Mouse (Mus musculus) liver, embryonic 14.5 days (tissue): ENCODE measurements around the gene Celf1. TPM values are rescaled to one million over a fixed set of nuclear protein-coding genes. Genes with fewer than 3 reads are reported as not detected.

Source experiments
- ATAC-seq: fragments of 200-750 bp; cut with Nextera tagmentation; 2 replicates; pipeline ENCODE4 v1.8.0; 2017; ENCODE audit warnings: moderate number of reproducible peaks, mild to moderate bottlenecking, moderate library complexity; ENCODE audit not compliant: insufficient read depth
- DNase-seq, 3 experiments: peaks; one replicate each; pipeline ENCODE4 v3.0.0-alpha.2; 2012 to 2013; ENCODE audit warnings: low read depth in 3 of 3, low spot score in 3 of 3
- H3K27ac ChIP-seq: fragments of 300-500 bp; sonication (generic); 2 replicates; pipeline ENCODE4 v1.5.1; 2014; ENCODE audit warnings: moderate library complexity, mild to moderate bottlenecking, control low read depth, inconsistent platforms
- H3K27me3 ChIP-seq: fragments of 300-500 bp; sonication (generic); 2 replicates; pipeline ENCODE4 v1.6.1; 2014; ENCODE audit warnings: mild to moderate bottlenecking, low read length, moderate library complexity; ENCODE audit not compliant: control insufficient read depth, insufficient read depth
- H3K36me3 ChIP-seq: fragments of 300-500 bp; sonication (generic); replicated peaks from 2 replicates; pipeline ENCODE4 v1.6.1; 2014; ENCODE audit warnings: low read depth; ENCODE audit not compliant: control insufficient read depth, insufficient read depth
- H3K4me1 ChIP-seq, 2 experiments: fragments of 200-500 bp in 1 of 2; fragments of 300-500 bp in 1 of 2; sonication (generic) in 1 of 2; replicated peaks; 2 replicates each; pipeline ENCODE4 v1.6.1; 2012 to 2014; ENCODE audit warnings: antibody characterized with exemption in 1 of 2, inconsistent platforms in 1 of 2, low read length in 1 of 2; ENCODE audit not compliant: control insufficient read depth in 2 of 2, insufficient read depth in 2 of 2
- H3K4me2 ChIP-seq: fragments of 300-500 bp; sonication (generic); 2 replicates; pipeline ENCODE4 v1.6.1; 2014; ENCODE audit warnings: low read depth, mild to moderate bottlenecking, control low read depth, moderate library complexity
- H3K4me3 ChIP-seq, 2 experiments: fragments of 200-500 bp in 1 of 2; fragments of 300-500 bp in 1 of 2; sonication (generic) in 1 of 2; 2 replicates each; pipeline ENCODE4 v1.5.1; 2012 to 2014; ENCODE audit warnings: low read depth in 2 of 2, low read length in 2 of 2, mild to moderate bottlenecking in 2 of 2, control low read depth in 1 of 2, inconsistent platforms in 1 of 2, moderate library complexity in 1 of 2; ENCODE audit not compliant: insufficient read depth in 1 of 2
- H3K9ac ChIP-seq: fragments of 300-500 bp; sonication (generic); replicated peaks from 2 replicates; pipeline ENCODE4 v1.6.1; 2014; ENCODE audit warnings: mild to moderate bottlenecking, control low read depth, moderate library complexity
- H3K9me3 ChIP-seq: fragments of 300-500 bp; sonication (generic); 2 replicates; pipeline ENCODE4 v1.6.1; 2016; ENCODE audit warnings: low read length, mixed read lengths; ENCODE audit not compliant: control insufficient read depth
- CTCF ChIP-seq: IDR thresholded peaks from 2 replicates; pipeline ENCODE4 v1.5.1; 2016; ENCODE audit warnings: antibody characterized with exemption, low read depth, control low read depth
- EP300 ChIP-seq: IDR thresholded peaks from 2 replicates; pipeline ENCODE4 v1.6.1; 2016; ENCODE audit warnings: antibody characterized with exemption, low read depth
- WGBS: fragments of 180-500 bp; shearing (Covaris S2); extraction: QIAGEN DNeasy Blood & Tissue Kit; methylation state at CpG from one replicate; pipeline ENCODE4 v1.1.7; 2014; ENCODE audit not compliant: insufficient replicate concordance; 5-methylcytosine and 5-hydroxymethylcytosine counted together
- polyA plus RNA-seq, 2 experiments: library from polyadenylated mRNA; depleted of rRNA in 1 of 2; stranded (reverse) in 1 of 2; unstranded in 1 of 2; fragments of >200 nt; fragmentation: Nextera tagmentation in 1 of 2; extraction: Ambion mirVana in 1 of 2; gene quantifications; 2 replicates each; pipeline versions ENCODE4 v1.2.1 to v1.2.3; 2012 to 2014

Celf1 gene
- polyA plus RNA-seq, 2 experiments: 33.5 to 37.9 TPM

DNA sequence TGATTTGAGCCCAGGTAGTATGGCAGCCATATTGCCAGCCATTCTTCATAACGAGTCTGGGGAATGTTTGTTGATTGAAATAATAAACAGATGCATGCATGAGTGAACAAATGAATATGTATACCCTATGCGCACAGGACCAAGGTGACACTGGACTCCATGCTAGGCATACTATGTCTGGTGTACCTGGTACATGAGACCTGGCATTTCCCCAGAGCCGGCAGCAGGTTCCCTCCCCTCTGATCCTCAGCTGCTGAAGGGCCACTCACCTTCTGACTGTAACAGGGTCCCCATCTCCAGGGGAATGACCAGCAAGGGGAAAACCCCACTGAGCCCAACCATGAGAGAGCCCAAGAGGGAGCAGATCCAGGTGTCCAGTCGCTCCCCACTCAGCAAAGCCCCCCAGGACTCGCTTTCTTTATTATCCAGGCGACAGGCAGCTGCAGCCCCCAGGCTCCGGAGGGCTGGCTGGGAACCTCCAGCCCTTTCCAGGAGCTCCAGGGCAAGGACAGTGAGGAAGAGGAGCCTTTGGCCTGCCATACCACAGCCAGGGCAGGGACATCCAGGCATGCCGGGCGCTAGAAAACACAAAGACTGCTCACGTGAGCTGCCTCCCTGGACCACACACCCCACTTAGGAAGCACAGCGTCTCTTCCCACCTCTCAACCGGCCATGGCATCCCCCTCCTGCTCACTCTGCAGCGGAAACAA, 128.1 kb downstream of the Celf1 start:
- Histone ChIP-seq H3K36me3 (peaks cover 11% of the 10 kb centered on the region), H3K27me3 (no peaks in the 10 kb centered on the region), H3K4me3 (no peak overlapping the region), H3K4me1 (peaks cover 0 to 11% of the 10 kb centered on the region in 2 experiments; a peak in 3 of 4 replicates), H3K4me2 (0 out of 2 replicates have a peak overlapping the region, but pooled peaks have one; percentile 85), H3K9ac (no peak overlapping the region), H3K9me3 (no peaks in the 10 kb centered on the region), H3K27ac (no peak overlapping the region)
- ATAC-seq (no peak), DNase-seq (no peak)
- 71% methylated on average over 13 of the region's 13 CpGs for WGBS
- TF ChIP-seq CTCF: no peak

DNA sequence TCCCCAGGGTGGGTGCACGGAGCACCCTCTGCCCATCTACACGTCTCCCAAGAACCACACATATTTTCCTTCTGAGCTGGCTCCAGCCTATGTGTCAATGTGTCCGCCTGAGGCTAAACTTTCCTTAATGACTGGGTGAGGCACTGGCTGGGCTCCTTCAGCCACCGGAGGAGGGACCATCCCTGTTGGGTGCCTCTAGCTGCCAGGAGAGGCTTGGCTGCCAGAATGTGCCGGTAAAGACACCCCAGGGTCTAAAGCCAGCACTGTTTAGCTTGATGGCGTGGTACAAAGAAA, 128.6 kb downstream of the Celf1 start:
- Histone ChIP-seq H3K4me3 (peak overlapping the region in 1 of 2 experiments; percentile 68; a peak in 2 of 4 replicates), H3K27ac (no peak overlapping the region), H3K27me3 (no peaks in the 10 kb centered on the region), H3K9me3 (no peaks in the 10 kb centered on the region), H3K9ac (no peak overlapping the region), H3K36me3 (peaks cover 7% of the 10 kb centered on the region; the same call in 1 of the 2 replicates), H3K4me2 (peak overlapping the region; percentile 85), H3K4me1 (peaks cover 0 to 11% of the 10 kb centered on the region in 2 experiments; a peak in 3 of 4 replicates)
- ATAC-seq (no peak), DNase-seq (no peak)
- TF ChIP-seq CTCF (0 out of 2 replicates have a peak, but pooled peaks have one; percentile 12), EP300 (no peak)
- WGBS: 70% methylated on average over 6 of the region's 6 CpGs

Other genes starting within 250 kb of the Celf1 start
- 22.4 and 25.8 TPM in 2 replicates for gene Fnbp4, start 195.0 kb upstream of the Celf1 start, polyA plus RNA-seq (2012; rRNA removed)
- 20.9 and 21.3 TPM in 2 replicates for gene Fnbp4, start 195.0 kb upstream of the Celf1 start, polyA plus RNA-seq (2014; fragmentation: Nextera tagmentation; extraction: Ambion mirVana)
- gene Agbl2, start 157.7 kb upstream of the Celf1 start, polyA plus RNA-seq (2012; rRNA removed): 0.03 and 0.06 TPM in 2 replicates
- not detected in 2 replicates for gene Agbl2, start 157.7 kb upstream of the Celf1 start, polyA plus RNA-seq (2014; fragmentation: Nextera tagmentation; extraction: Ambion mirVana)
- gene Mtch2, start 93.2 kb upstream of the Celf1 start, polyA plus RNA-seq (2012; rRNA removed): 43.9 and 52.2 TPM in 2 replicates
- 128 and 135 TPM in 2 replicates for gene Mtch2, start 93.2 kb upstream of the Celf1 start, polyA plus RNA-seq (2014; fragmentation: Nextera tagmentation; extraction: Ambion mirVana)
- gene C1qtnf4, start 54.5 kb upstream of the Celf1 start, polyA plus RNA-seq (2012; rRNA removed): 1.9 and 2.2 TPM in 2 replicates
- 2.5 and 2.7 TPM in 2 replicates for gene C1qtnf4, start 54.5 kb upstream of the Celf1 start, polyA plus RNA-seq (2014; fragmentation: Nextera tagmentation; extraction: Ambion mirVana)
- 7.9 and 8.8 TPM in 2 replicates for gene Kbtbd4, start 35.6 kb upstream of the Celf1 start, polyA plus RNA-seq (2012; rRNA removed)
- gene Kbtbd4, start 35.6 kb upstream of the Celf1 start, polyA plus RNA-seq (2014; fragmentation: Nextera tagmentation; extraction: Ambion mirVana): 13.4 and 14.6 TPM in 2 replicates
- 73.4 and 79.0 TPM in 2 replicates for gene Ndufs3, start 35.6 kb upstream of the Celf1 start, polyA plus RNA-seq (2012; rRNA removed)
- gene Ndufs3, start 35.6 kb upstream of the Celf1 start, polyA plus RNA-seq (2014; fragmentation: Nextera tagmentation; extraction: Ambion mirVana): 138 and 144 TPM in 2 replicates
- gene Rapsn, start 95.2 kb downstream of the Celf1 start, polyA plus RNA-seq (2012; rRNA removed): 0.55 and 0.78 TPM in 2 replicates
- gene Rapsn, start 95.2 kb downstream of the Celf1 start, polyA plus RNA-seq (2014; fragmentation: Nextera tagmentation; extraction: Ambion mirVana): 0.62 and 1.1 TPM in 2 replicates
- gene Psmc3, start 113.6 kb downstream of the Celf1 start, polyA plus RNA-seq (2012; rRNA removed): 77.7 and 126 TPM in 2 replicates
- 174 and 186 TPM in 2 replicates for gene Psmc3, start 113.6 kb downstream of the Celf1 start, polyA plus RNA-seq (2014; fragmentation: Nextera tagmentation; extraction: Ambion mirVana)
- 11.1 and 11.2 TPM in 2 replicates for gene Slc39a13, start 130.0 kb downstream of the Celf1 start, polyA plus RNA-seq (2012; rRNA removed)
- gene Slc39a13, start 130.0 kb downstream of the Celf1 start, polyA plus RNA-seq (2014; fragmentation: Nextera tagmentation; extraction: Ambion mirVana): 8.1 and 8.4 TPM in 2 replicates
- 13.3 and 20.5 TPM in 2 replicates for gene Spi1, start 142.0 kb downstream of the Celf1 start, polyA plus RNA-seq (2012; rRNA removed)
- gene Spi1, start 142.0 kb downstream of the Celf1 start, polyA plus RNA-seq (2014; fragmentation: Nextera tagmentation; extraction: Ambion mirVana): 12.4 and 15.6 TPM in 2 replicates
- gene Mybpc3, start 177.8 kb downstream of the Celf1 start, polyA plus RNA-seq (2012; rRNA removed): 0.03 and 0.04 TPM in 2 replicates
- not detected in 2 replicates for gene Mybpc3, start 177.8 kb downstream of the Celf1 start, polyA plus RNA-seq (2014; fragmentation: Nextera tagmentation; extraction: Ambion mirVana)
- gene Madd, start 243.5 kb downstream of the Celf1 start, polyA plus RNA-seq (2012; rRNA removed): 6.3 and 7.1 TPM in 2 replicates
- 2.7 and 4.8 TPM in 2 replicates for gene Madd, start 243.5 kb downstream of the Celf1 start, polyA plus RNA-seq (2014; fragmentation: Nextera tagmentation; extraction: Ambion mirVana)